Mouse (Mus musculus) midbrain, embryonic 16.5 days (tissue): ENCODE results near the gene Bnipl. TPM values are rescaled to one million over a fixed set of nuclear protein-coding genes. Genes with fewer than 3 reads are reported as not detected.

Experiments
- polyA plus RNA-seq: library from polyadenylated mRNA; unstranded; fragments of >200 nt; fragmentation: Nextera tagmentation; extraction: Ambion mirVana; gene quantifications from 2 replicates; pipeline ENCODE4 v1.2.1, GENCODE M21; 2015

The Bnipl gene
- polyA plus RNA-seq, 1 experiment from 2014 or later = not detected

Other genes with a start within 250 kb of the Bnipl start
- gene Zfp687, start 235.7 kb downstream of the Bnipl start, polyA plus RNA-seq = 17.6 and 18.7 TPM in 2 replicates
- gene Psmd4, start 208.6 kb downstream of the Bnipl start, polyA plus RNA-seq = 253 and 254 TPM in 2 replicates
- 15.0 and 17.0 TPM in 2 replicates for gene Pip5k1a, start 144.3 kb downstream of the Bnipl start, polyA plus RNA-seq
- gene Vps72, start 140.2 kb downstream of the Bnipl start, polyA plus RNA-seq = 170 and 184 TPM in 2 replicates
- 1.1 TPM in 2 replicates for gene Tmod4, start 126.7 kb downstream of the Bnipl start, polyA plus RNA-seq
- gene Scnm1, start 117.2 kb downstream of the Bnipl start, polyA plus RNA-seq = 79.5 and 79.8 TPM in 2 replicates
- 53.8 and 57.6 TPM in 2 replicates for gene Lysmd1, start 117.1 kb downstream of the Bnipl start, polyA plus RNA-seq
- 2.6 and 3.2 TPM in 2 replicates for gene Tnfaip8l2, start 108.8 kb downstream of the Bnipl start, polyA plus RNA-seq
- gene Sema6c, start 90.7 kb downstream of the Bnipl start, polyA plus RNA-seq = 18.9 and 20.9 TPM in 2 replicates
- gene Gabpb2, start 33.3 kb downstream of the Bnipl start, polyA plus RNA-seq = 2.4 and 3.0 TPM in 2 replicates
- 46.6 and 50.9 TPM in 2 replicates for gene Cdc42se1, start 22.5 kb downstream of the Bnipl start, polyA plus RNA-seq
- gene Mllt11, start 19.0 kb downstream of the Bnipl start, polyA plus RNA-seq = 336 and 438 TPM in 2 replicates
- gene Gm128, start 9.6 kb downstream of the Bnipl start, polyA plus RNA-seq = 0.21 and 0.24 TPM in 2 replicates
- 42.3 and 42.5 TPM in 2 replicates for gene Mindy1, start 30.2 kb upstream of the Bnipl start, polyA plus RNA-seq
- gene Prune1, start 30.9 kb upstream of the Bnipl start, polyA plus RNA-seq = 81.4 and 84.3 TPM in 2 replicates
- 0.23 and 0.34 TPM in 2 replicates for gene Anxa9, start 56.0 kb upstream of the Bnipl start, polyA plus RNA-seq
- 89.6 and 101 TPM in 2 replicates for gene Cers2, start 63.6 kb upstream of the Bnipl start, polyA plus RNA-seq
- 42.3 and 43.3 TPM in 2 replicates for gene Setdb1, start 106.0 kb upstream of the Bnipl start, polyA plus RNA-seq
- gene 4930558C23Rik, start 151.6 kb upstream of the Bnipl start, polyA plus RNA-seq = not detected in 2 replicates
- 18.4 and 18.8 TPM in 2 replicates for gene Arnt, start 183.2 kb upstream of the Bnipl start, polyA plus RNA-seq
- gene Ctsk, start 248.1 kb upstream of the Bnipl start, polyA plus RNA-seq = 5.7 and 10.8 TPM in 2 replicates